Mouse (Mus musculus): Measurements from ENCODE around the gene Olfr483. TPM values are rescaled to one million over a fixed set of nuclear protein-coding genes. Genes with fewer than 3 reads are reported as not detected.

The Olfr483 gene
- not detected in 2 replicates for polyA plus RNA-seq (2012)

DNA sequence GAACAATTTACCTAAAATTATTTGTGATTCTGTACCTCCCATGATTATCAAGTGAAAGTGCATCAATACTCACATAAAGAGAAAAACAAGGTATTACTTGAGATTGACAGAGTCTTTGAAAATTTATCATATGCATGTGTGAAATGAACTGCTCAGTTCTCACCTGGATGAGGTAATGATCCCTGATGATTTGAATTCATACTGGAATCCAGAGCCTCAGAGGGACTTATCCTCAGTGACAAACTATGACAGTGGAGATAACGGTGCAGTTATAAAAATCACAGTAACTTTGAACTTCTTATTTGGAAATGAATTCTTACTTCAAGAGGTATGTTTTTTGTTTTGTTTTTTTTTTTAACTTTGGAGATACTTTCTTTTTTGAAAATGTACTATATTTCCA, at the start of gene Olfr483:
TSS of gene Olfr483 (plus strand) at position 301 of the 400 bp plus-strand sequence.

DNA sequence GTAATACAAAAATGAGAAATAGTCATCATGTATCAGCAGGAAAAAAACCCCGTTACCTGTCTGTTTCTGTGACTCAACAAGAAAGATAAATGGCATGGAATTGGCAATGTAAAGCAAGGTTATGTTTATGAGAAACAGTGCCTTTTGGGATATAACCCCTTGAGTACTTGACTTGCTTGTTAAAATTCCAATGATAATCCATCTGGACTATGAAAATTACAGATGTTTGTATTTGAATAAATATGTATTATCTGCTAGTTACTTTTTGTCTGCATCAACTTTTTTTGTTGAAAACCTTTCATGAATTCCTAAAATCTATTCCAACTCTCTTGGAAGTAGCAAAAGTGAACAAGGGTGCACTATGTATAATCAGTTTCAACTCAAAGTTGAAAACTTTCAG, 33.4 kb upstream of the Olfr483 start, which contains the start of gene Olfr480:
TSS of gene Olfr480 (minus strand) at position 101 of the 400 bp plus-strand sequence.

DNA sequence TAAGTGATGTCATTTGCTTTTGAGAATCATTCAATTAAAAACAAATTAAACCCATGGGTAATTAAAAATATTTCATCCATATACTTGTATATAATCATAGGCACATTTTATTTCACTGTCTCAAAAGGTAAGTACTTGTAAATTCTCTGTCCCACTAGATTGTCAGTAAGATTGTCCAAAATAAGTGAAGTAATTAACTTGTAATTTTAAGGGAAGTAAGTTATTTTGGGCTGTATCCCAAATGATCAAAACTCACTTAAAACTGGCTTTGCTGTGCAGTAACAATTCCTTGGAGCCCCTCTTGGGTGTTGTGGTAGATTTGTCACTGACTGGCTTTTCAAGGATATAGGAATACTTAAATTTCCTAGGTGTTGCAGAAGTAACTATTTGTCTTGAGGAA, 21.1 kb upstream of the Olfr483 start, which contains the start of gene Olfr481:
TSS of gene Olfr481 (plus strand) at position 301 of the 400 bp plus-strand sequence.

DNA sequence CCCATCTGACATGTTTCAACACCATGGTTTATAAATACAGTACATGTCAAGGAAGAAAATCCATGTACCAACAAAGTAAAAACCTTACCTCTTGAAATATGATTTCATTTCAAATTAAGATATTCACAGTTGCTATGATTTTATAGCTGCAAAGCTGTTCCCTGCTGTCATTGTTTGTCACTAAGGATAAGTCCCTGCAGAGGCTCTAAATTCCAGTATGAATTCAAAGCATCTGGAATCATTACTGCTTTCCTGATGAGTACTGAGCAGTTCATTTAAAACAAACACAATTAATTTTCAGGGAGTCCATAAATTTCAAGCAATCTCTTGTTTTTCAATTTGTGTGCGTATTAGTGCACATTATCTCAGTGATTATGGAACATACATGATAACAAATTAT, 3.2 kb upstream of the Olfr483 start, which contains the start of gene Olfr482:
TSS of gene Olfr482 (minus strand) at position 101 of the 400 bp plus-strand sequence.

GRCm38 (mm10) chr7:108127349-108127748, 26.7 kb downstream of the Olfr483 start, which contains the start of gene Olfr484:
Gene Olfr484 (minus strand): TSS chr7:108127449.

Other genes starting within 250 kb of the Olfr483 start
- gene Olfr472, start 202.9 kb upstream of the Olfr483 start, polyA plus RNA-seq (2012), result not detected in 2 replicates
- not detected in 2 replicates for gene Olfr473, start 170.4 kb upstream of the Olfr483 start, polyA plus RNA-seq (2012)
- gene Olfr474, start 146.2 kb upstream of the Olfr483 start, polyA plus RNA-seq (2012), result not detected in 2 replicates
- not detected in 2 replicates for gene Olfr476, start 136.0 kb upstream of the Olfr483 start, polyA plus RNA-seq (2012)
- not detected in 2 replicates for gene Olfr477, start 114.2 kb upstream of the Olfr483 start, polyA plus RNA-seq (2012)
- gene Olfr478, start 66.9 kb upstream of the Olfr483 start, polyA plus RNA-seq (2012), result not detected in 2 replicates
- not detected in 2 replicates for gene Olfr479, start 50.2 kb upstream of the Olfr483 start, polyA plus RNA-seq (2012)
- gene Olfr480, start 33.5 kb upstream of the Olfr483 start, polyA plus RNA-seq (2012), result not detected in 2 replicates
- not detected in 2 replicates for gene Olfr481, start 21.0 kb upstream of the Olfr483 start, polyA plus RNA-seq (2012)
- not detected in 2 replicates for gene Olfr482, start 3.3 kb upstream of the Olfr483 start, polyA plus RNA-seq (2012)
- gene Olfr484, start 26.6 kb downstream of the Olfr483 start, polyA plus RNA-seq (2012), result not detected in 2 replicates
- gene Olfr485, start 59.0 kb downstream of the Olfr483 start, polyA plus RNA-seq (2012), result not detected in 2 replicates
- gene Olfr486, start 71.9 kb downstream of the Olfr483 start, polyA plus RNA-seq (2012), result not detected in 2 replicates
- gene Olfr487, start 113.8 kb downstream of the Olfr483 start, polyA plus RNA-seq (2012), result not detected in 2 replicates
- gene Olfr488, start 157.5 kb downstream of the Olfr483 start, polyA plus RNA-seq (2012), result not detected in 2 replicates
- gene Olfr490, start 188.1 kb downstream of the Olfr483 start, polyA plus RNA-seq (2012), result not detected in 2 replicates
- gene Olfr491, start 212.6 kb downstream of the Olfr483 start, polyA plus RNA-seq (2012), result not detected in 2 replicates
- not detected in 2 replicates for gene Olfr492, start 222.8 kb downstream of the Olfr483 start, polyA plus RNA-seq (2012)
- gene Olfr493, start 246.1 kb downstream of the Olfr483 start, polyA plus RNA-seq (2012), result not detected in 2 replicates

Data from megakaryocyte-erythroid progenitor cell, adult 5 weeks (primary cell).